Mouse (Mus musculus) spleen, postnatal 10 days (tissue): Measurements from ENCODE around the gene Apeh.

Experiments
- DNase-seq, 2 experiments: peaks; one replicate each; pipeline ENCODE4 v3.0.0; 2021 to 2022; ENCODE audit warnings: low spot score in 2 of 2

Apeh gene

DNA sequence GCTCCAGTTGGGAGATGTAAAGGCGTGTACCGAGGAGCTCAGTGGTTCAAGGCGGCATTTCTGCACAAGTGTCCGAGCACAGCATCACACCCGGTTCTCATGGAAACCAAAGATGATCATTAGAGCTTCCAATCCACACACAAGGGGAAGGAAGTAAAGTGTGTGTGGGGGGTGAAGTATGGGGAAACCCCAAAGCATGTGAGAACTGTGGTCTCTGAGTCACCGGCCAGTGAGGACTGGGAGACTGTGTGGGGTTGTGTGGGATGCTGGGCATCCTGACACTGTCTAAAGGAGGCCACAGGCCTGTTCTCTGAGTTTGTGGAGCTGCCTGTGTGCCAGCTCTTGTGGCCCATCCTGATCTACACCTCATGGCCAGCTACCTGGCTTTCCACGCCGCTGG is 26.3 kb upstream of the Apeh start:
- DNase-seq, result no peak

GRCm38 (mm10) chr9:108119891-108120411 is 25.5 kb upstream of the Apeh start:
- DNase-seq, result no peak

GRCm38 (mm10) chr9:108117143-108117542 is 22.7 kb upstream of the Apeh start:
- no peak for DNase-seq

DNA sequence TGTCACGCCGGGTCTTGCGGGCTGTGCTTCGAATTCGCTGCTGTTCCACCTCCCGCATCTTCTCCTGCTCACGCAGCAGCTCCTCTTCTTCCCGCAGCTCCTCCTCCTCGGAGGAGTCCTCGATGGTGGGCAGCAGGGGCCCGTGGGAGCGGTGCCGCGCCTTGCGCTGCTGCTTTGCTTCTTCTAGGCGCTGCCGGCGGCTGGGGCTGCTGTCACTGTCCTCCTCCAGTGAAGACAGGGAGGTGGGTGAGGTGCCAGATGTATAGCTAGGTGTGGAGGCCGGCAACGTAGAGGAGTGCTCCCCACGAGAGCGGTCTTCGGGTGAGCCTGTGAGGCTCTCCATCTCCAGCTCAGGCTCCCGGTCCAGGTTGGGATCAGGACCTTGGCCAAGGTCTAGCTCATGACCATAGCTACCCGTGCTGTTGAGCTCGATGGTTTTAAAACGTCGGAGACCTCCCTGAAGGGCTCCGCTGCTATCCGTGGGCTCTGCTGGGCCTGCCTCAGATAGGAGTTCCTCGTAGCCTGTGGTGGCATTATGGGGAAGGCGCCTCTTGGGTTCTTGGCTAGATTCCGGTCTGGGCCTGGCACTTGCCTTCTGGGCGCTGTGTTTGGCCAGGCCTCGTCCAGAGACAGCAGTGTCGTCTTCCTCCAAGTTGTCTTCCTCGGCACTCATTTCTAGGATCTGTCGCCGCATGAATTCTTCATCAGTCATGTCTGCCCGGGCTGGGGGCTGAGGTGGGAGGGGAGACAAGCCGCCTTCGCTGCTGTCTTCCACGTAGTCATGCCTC is 21.1 kb upstream of the Apeh start:
- no peak for DNase-seq

DNA sequence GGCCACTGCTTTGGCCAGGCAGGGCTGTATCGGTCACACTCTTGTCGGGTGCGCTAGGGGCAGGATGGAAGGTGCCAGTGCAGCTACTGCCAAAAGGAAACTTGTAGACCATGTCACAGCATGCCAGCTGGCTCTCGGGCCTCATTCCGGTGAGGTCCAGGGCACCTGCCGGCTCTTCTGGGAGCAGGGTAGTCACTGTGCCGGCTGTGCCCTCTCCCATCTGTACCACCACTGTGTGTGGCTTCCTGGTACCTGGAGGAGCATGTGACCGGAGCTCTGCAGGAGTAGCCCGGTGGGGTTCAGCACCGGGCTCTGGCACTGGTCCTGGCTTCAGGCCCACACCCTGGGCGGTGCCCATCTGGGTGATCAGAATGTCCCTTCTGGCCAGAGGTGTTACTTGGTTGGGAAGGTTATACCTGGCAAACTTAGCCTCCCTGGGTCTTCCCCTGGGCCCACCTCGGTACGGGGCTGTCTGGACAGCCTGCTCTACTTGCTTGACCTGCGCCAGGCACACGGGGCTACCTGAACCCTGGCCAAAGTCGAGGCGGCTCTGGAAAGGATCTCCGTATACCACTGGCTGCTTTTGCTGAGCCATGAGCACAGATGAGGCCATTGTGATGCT is 18.4 kb upstream of the Apeh start:
- DNase-seq, result no peak

- no peak for DNase-seq
Observed at GRCm38 (mm10) chr9:108111593-108112121, 17.3 kb upstream of the Apeh start.

GRCm38 (mm10) chr9:108111101-108111592 is 16.7 kb upstream of the Apeh start:
- peak in 1 of 2 experiments; percentile 29 for DNase-seq

GRCm38 (mm10) chr9:108110160-108110559 is 15.8 kb upstream of the Apeh start:
- DNase-seq, result peak in 1 of 2 experiments; percentile 34

DNA sequence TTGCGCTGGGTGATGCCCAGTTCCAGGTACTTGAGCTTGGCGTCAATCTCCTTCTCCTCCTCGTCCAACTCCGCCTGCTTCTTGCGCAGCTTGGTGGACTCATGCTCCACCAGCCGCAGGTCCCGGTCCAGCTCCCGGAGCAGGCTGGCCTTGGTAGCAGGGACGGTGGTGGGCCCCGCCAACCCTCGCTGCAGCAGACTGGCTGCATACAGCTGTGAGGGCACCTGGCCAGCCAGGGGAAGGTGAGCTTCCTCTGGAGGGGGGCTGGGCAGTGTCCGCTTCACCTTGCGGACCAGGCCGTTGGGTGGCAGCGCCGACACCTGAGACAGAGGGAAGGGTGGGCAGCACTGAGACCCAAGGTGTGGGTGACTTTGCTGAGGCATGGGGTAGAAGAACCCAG is 13.5 kb upstream of the Apeh start:
- peak in 1 of 2 experiments; percentile 22 for DNase-seq

DNA sequence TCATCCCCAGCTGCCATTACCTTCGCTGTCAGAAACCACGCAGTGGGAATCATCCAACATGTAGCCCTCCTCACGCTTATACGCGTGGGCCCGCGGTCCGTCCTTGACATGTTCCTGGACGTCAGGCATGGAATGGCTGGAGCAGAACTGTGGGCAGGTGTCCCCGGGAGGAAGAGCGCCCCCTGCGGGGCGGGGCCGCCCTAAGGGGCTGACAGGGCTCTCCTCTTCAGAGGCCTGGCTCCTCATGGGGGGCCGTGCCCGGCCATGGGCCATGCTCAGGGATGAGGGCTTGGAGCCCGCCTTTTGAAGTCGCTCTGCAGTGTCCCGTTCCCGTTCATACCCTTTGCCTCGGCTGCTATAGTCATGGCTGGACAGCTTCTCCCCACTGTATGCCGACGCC is 11.7 kb upstream of the Apeh start:
- DNase-seq, result peak in 1 of 2 experiments; percentile 40

DNA sequence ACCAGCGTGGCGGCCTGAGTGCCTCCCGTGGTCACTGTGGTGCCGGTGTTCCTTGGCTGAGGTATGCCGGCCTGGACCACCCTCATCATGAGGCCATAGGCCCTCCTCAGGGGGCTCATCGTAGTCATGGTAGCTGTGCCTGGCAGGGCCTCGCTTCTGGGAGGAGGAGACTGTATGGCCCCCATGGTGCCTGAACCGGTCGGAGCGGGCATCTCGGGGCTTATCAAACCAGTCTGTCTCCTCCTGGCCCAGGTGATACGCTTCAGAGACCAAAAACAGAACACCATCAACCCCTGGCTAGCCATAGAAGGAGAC is 11.1 kb upstream of the Apeh start:
- DNase-seq, result peak in 1 of 2 experiments; percentile 22

DNA sequence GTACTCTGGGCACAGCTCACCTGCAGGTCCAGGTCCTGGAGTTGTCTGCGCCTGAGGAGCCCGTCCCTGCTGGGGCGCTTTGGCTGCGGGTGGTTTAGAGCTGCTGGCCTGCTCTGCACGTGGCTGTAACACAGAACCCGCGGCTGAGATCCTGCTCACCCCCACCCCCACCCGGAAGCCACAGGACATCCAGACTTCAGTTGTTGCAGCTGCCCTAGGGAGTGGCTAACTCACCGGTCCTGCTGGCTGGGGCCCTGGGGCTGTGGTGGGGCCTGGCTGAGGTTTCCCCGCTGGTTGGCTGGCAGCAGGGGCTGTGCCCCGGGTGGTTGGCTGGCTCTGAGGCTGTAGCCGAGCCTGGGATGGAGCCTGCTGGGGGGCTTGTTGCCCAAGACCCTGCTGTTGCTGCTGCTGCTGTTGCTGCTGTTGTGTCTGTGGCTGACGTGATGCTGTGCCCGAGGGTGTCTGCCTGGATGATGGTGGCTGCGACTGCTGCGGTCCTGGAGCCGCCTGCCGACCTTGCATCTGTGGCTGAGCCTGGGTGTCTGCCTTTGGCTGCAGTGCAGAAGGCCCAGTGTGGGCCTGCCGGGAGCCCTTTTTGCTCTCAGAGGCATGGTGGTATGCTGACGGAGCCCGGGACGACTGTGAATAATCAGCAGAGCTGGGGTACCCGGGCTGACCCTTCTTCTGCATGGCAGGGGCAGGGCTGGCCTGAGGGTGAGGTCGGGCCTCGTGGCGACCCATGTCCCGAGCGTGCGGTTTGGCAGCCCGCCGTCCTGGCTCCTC is 10.6 kb upstream of the Apeh start:
- DNase-seq, result peak; percentile 50 to 63

DNA sequence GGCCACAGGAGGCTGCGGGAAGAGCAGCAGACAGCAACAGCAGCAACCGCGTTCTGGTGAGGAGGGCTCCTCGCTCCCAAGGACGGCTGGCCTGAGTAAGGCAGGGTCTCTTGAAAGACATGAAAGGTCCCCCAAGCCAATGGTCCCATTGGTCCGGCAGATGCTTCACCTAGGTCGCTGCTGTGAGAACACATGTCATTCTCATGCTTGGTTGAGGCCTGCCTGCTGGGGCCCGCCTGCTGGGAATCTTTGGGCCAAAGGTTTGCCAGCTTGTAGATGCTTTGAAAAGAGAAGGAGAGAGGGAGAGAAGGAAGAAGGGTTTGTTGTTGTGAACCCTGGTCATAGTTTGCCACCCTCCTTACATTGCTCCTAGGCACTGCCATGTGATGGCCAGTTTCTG is 5.2 kb upstream of the Apeh start:
- DNase-seq, result no peak

GRCm38 (mm10) chr9:108095949-108096712 is 1.7 kb upstream of the Apeh start:
- peak; percentile 47 to 58 for DNase-seq

DNA sequence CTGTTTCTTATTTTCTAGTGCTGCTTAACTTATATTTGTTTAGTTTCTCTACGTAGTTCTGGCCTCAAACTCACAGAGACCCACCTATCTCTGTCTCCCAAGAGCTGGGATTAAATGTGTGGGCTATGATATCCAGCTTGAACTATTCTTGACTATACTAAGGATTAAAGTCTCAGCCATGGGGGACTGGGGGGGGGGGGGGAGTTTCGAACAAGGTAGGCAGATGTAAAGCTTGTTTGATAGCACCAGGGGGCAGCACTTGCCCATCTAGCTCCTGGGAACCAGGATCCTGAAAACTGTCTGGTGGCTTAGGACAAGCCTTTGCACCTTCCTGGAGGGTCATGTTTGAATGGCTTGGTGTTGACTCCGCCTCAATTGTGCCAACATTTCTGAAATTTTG is 1.1 kb upstream of the Apeh start:
- peak; percentile 72 to 83 for DNase-seq

DNA sequence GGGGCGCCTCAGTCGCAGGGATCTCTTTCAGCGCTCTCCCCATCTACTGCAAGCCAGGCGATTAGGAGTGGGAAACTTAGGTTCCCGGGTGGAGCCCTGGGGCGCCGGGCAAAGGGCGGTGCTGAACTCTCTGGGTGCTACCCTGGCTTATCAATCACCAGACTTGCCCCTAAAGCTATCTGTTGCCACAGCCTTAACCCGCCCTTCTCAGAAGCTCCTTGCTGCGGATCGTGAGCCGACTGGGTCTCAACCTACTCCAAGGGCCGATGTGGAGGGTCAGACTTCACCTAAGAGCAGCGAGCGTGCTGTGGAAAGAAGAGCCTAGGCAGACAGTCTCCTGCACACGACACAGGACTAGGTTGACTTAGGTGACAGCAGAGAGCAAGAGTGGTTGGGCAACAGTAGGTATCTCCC is 599 bp upstream of the Apeh start:
- peak; percentile 86 to 89 for DNase-seq

GRCm38 (mm10) chr9:108093586-108093985 is 820 bp downstream of the Apeh start:
- no peak for DNase-seq

- DNase-seq, result no peak
Observed at GRCm38 (mm10) chr9:108090611-108091120, 3.7 kb downstream of the Apeh start.

DNA sequence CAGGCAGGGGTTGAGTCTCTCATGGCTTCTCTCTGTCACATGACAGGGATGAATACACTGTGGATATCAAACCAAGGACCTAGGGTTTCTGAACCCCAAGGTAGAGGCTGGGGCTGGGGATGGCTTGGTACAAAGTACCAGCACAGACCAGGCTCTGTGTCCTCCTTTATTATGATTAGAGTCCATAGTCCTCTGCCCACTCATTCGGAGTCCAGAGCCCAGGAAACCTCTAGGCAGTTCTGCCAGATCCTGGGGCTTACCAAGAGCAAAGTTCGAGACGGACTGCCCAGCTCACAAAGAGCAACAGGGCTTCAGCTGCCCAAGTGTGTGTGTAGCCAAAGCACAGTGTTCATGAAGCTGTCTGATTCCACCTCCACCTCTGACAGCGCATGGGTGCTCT is 9.1 kb downstream of the Apeh start:
- no peak for DNase-seq

DNA sequence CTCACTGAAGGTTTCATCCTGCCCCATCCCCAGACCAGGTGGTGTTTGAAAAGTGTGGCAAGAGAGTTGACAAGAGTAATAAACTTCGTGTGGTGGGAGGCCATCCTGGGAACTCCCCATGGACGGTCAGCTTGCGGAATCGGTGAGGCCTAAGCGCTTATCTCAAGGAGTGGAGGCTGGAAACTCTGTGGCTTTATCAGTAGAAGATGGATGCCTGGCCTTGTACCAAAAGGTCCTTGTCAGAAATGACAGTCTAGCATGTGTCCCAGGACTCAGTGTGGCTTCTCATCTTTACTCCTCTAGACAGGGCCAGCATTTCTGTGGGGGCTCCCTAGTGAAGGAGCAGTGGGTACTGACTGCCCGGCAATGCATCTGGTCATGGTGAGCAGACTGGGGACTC is 10.8 kb downstream of the Apeh start:
- peak in 1 of 2 experiments; percentile 58 for DNase-seq

DNA sequence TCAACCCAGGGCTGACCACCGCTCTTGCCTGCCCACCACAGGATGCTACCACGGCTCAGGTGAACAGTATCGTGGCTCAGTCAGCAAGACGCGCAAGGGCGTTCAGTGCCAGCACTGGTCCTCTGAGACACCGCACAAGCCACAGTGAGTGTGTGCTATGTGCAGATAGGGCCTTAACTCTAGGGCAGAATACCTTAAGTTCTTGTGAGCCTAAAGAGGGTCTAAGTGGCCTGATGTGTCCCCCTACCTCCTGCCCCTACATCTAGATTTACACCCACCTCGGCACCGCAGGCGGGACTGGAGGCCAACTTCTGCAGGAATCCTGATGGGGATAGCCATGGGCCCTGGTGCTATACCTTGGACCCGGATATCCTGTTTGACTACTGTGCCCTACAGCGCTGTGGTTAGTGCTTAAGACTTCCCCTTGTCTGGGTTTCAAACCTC is 11.4 kb downstream of the Apeh start, which contains the start of gene Rnf123:
TSS of gene Rnf123 (minus strand) at position 359 of the 444 bp plus-strand sequence.
- DNase-seq, result peak; percentile 65 to 68
